Mouse (Mus musculus) MEL (cell line): ENCODE measurements at regions not wholly inside any gene's neighbourhood (a gene's known extent, or its start where the extent isn't known, plus 50 kb on each side); places are given as distances from the start of the nearest gene placed in this dataset.

Experiments
- DNase-seq: peaks from one replicate; pipeline ENCODE4 v3.0.0; 2011; ENCODE audit warnings: low read depth, low spot score
- H3K27ac ChIP-seq: 2 replicates; pipeline ENCODE4 v1.5.1; 2012; ENCODE audit warnings: low read depth, mild to moderate bottlenecking, control low read depth, low read length, moderate library complexity; ENCODE audit not compliant: control insufficient read depth
- H3K27me3 ChIP-seq, 2 experiments: fragments of 150-350 bp in 1 of 2; sonication (generic) in 1 of 2; 2 replicates each; pipeline ENCODE4 v1.6.1; 2012; ENCODE audit warnings: low read length in 2 of 2, mild to moderate bottlenecking in 2 of 2, improper control_type of control experiment in 1 of 2, moderate library complexity in 1 of 2; ENCODE audit not compliant: insufficient read depth in 2 of 2, control insufficient read depth in 1 of 2
- H3K36me3 ChIP-seq, 2 experiments: 2 replicates each; pipeline ENCODE4 v1.6.1; 2012 to 2014; ENCODE audit warnings: low read length in 2 of 2, improper control_type of control experiment in 1 of 2, inconsistent platforms in 1 of 2, mild to moderate bottlenecking in 1 of 2; ENCODE audit not compliant: insufficient read depth in 2 of 2, control insufficient read depth in 1 of 2
- H3K4me1 ChIP-seq, 2 experiments: fragments of 150-350 bp in 1 of 2; sonication (generic) in 1 of 2; 2 replicates each; pipeline ENCODE4 v1.6.1; 2012; ENCODE audit warnings: low read length in 2 of 2, improper control_type of control experiment in 1 of 2, mild to moderate bottlenecking in 1 of 2; ENCODE audit not compliant: insufficient read depth in 2 of 2, control insufficient read depth in 1 of 2
- H3K4me3 ChIP-seq, 2 experiments: fragments of 150-350 bp in 1 of 2; sonication (generic) in 1 of 2; 2 replicates each; pipeline ENCODE4 v1.5.1; 2012; ENCODE audit warnings: low read depth in 2 of 2, low read length in 2 of 2, mild to moderate bottlenecking in 2 of 2, moderate library complexity in 2 of 2, control low read depth in 1 of 2, improper control_type of control experiment in 1 of 2; ENCODE audit not compliant: control insufficient read depth in 1 of 2, insufficient read depth in 1 of 2
- H3K79me2 ChIP-seq: 2 replicates; pipeline ENCODE4 v1.6.1; 2012; ENCODE audit warnings: mild to moderate bottlenecking, low read length, moderate library complexity; ENCODE audit not compliant: control insufficient read depth, poor library complexity, insufficient read depth
- H3K9ac ChIP-seq: 2 replicates; pipeline ENCODE4 v1.6.1; 2012; ENCODE audit warnings: low read depth, mild to moderate bottlenecking, control low read depth, low read length, moderate library complexity; ENCODE audit not compliant: control insufficient read depth, poor library complexity, severe bottlenecking
- H3K9me3 ChIP-seq: fragments of 150-350 bp; sonication (generic); replicated peaks from 2 replicates; pipeline ENCODE4 v1.6.1; 2012; ENCODE audit warnings: mild to moderate bottlenecking, low read length, improper control_type of control experiment, moderate library complexity; ENCODE audit not compliant: insufficient read depth
- CTCF ChIP-seq, 3 experiments: IDR thresholded peaks in 2 of 3; conservative IDR thresholded peaks in 1 of 3; 2 replicates each; pipeline ENCODE4 v1.5.1; 2011 to 2012; ENCODE audit warnings: low read length in 3 of 3, low read depth in 2 of 3, mild to moderate bottlenecking in 2 of 3, improper control_type of control experiment in 1 of 3, inconsistent platforms in 1 of 3, mixed read lengths in 1 of 3, moderate library complexity in 1 of 3; ENCODE audit not compliant: control insufficient read depth in 1 of 3, insufficient read depth in 1 of 3, poor library complexity in 1 of 3, severe bottlenecking in 1 of 3
- E2F4 ChIP-seq: IDR thresholded peaks from 2 replicates; pipeline ENCODE4 v1.6.1; 2011; ENCODE audit warnings: low read depth, low read length, improper control_type of control experiment, borderline replicate concordance
- ELF1 ChIP-seq: IDR thresholded peaks from 2 replicates; pipeline ENCODE4 v1.6.1; 2014; ENCODE audit warnings: low read depth, mild to moderate bottlenecking, inconsistent platforms, low read length, improper control_type of control experiment, moderate library complexity
- MAX ChIP-seq: IDR thresholded peaks from 2 replicates; pipeline ENCODE4 v1.6.1; 2011; ENCODE audit warnings: low read length, improper control_type of control experiment
- MEF2A ChIP-seq: IDR thresholded peaks from 2 replicates; pipeline ENCODE4 v1.6.1; 2014; ENCODE audit warnings: low read depth, mild to moderate bottlenecking, inconsistent platforms, low read length, improper control_type of control experiment; ENCODE audit not compliant: poor library complexity, insufficient replicate concordance, severe bottlenecking; ENCODE audit errors: extremely low read depth
- MXI1 ChIP-seq: IDR thresholded peaks from 2 replicates; pipeline ENCODE4 v1.6.1; 2011; ENCODE audit warnings: mild to moderate bottlenecking, low read depth, low read length, improper control_type of control experiment
- RCOR1 ChIP-seq: IDR thresholded peaks from 2 replicates; pipeline ENCODE4 v1.6.1; 2012; ENCODE audit warnings: low read depth, mild to moderate bottlenecking, inconsistent platforms, low read length, improper control_type of control experiment
- UBTF ChIP-seq: IDR thresholded peaks from 2 replicates; pipeline ENCODE4 v1.6.1; 2012; ENCODE audit warnings: low read depth, mild to moderate bottlenecking, inconsistent platforms, low read length, improper control_type of control experiment, moderate library complexity, borderline replicate concordance; ENCODE audit not compliant: insufficient read depth
- USF1 ChIP-seq: IDR thresholded peaks from 2 replicates; pipeline ENCODE4 v1.6.1; 2014; ENCODE audit warnings: low read depth, mild to moderate bottlenecking, inconsistent platforms, low read length, improper control_type of control experiment, moderate library complexity
- USF2 ChIP-seq, 2 experiments: IDR thresholded peaks; 2 replicates each; pipeline ENCODE4 v1.6.1; 2011 to 2012; ENCODE audit warnings: improper control_type of control experiment in 2 of 2, low read length in 2 of 2, borderline replicate concordance in 1 of 2, inconsistent platforms in 1 of 2, low read depth in 1 of 2, mild to moderate bottlenecking in 1 of 2; ENCODE audit not compliant: insufficient read depth in 1 of 2
- ZNF384 ChIP-seq: IDR thresholded peaks from 2 replicates; pipeline ENCODE4 v1.6.1; 2012; ENCODE audit warnings: low read depth, mild to moderate bottlenecking, inconsistent platforms, low read length, improper control_type of control experiment

- Histone ChIP-seq H3K4me3 (no peak overlapping the region), H3K36me3 (no peaks in the 10 kb centered on the region), H3K9me3 (no peaks in the 10 kb centered on the region), H3K27ac (no peak overlapping the region), H3K9ac (no peak overlapping the region), H3K27me3 (no peaks in the 10 kb centered on the region), H3K79me2 (no peaks in the 10 kb centered on the region), H3K4me1 (no peaks in the 10 kb centered on the region)
- DNase-seq: no peak
- TF ChIP-seq MEF2A (no peak), ELF1 (no peak), RCOR1 (no peak), CTCF (IDR thresholded peaks at IDR 0.05 in 2 of 3, conservative IDR thresholded peaks at IDR 0.05 in 1 of 3; ENCODE audit: control insufficient read depth in 1 of 3, insufficient read depth in 1 of 3, low read depth in 2 of 3, low read length in 3 of 3, poor library complexity in 1 of 3, severe bottlenecking in 1 of 3) (no peak), USF1 (no peak), USF2 (IDR thresholded peaks at IDR 0.05; ENCODE audit: borderline replicate concordance in 1 of 2, insufficient read depth in 1 of 2, low read depth in 1 of 2, low read length in 2 of 2) (no peak)
These were observed 157.4 kb upstream of the Slc30a5 start for GRCm38 (mm10) chr13:100990646-100991045.

GRCm38 (mm10) chr13:100988671-100989531 lies 155.7 kb upstream of the Slc30a5 start:
- Histone ChIP-seq H3K4me1 (no peaks in the 10 kb centered on the region), H3K79me2 (no peaks in the 10 kb centered on the region), H3K27me3 (no peaks in the 10 kb centered on the region), H3K9ac (no peak overlapping the region), H3K4me3 (no peak overlapping the region), H3K9me3 (no peaks in the 10 kb centered on the region), H3K36me3 (no peaks in the 10 kb centered on the region), H3K27ac (no peak overlapping the region)
- no peak for DNase-seq
- no peak for TF ChIP-seq UBTF
- TF ChIP-seq RCOR1: no peak
- TF ChIP-seq ZNF384: 0 out of 2 replicates have a peak, but pooled peaks have one; percentile 10
- TF ChIP-seq MAX: no peak

DNA sequence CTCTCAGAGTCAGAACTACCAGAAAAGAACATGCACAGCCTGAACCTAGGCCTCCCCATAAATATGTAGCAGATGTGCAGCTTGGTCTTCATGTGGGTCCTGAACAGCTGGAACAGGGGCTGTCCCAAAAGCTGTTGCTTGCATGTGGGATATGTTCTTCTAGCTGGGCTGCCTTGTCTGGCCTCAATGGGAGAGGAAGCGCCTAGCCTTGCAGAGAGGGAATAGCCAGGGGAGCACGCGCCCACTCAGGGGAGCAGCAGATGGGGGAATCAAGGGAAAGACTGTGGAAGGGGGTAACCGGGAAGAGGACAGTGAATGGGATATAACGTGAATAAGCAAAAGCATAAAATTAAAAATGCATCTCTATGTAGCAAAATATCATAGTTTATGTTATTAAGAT lies 154.9 kb upstream of the Slc30a5 start:
- Histone ChIP-seq H3K9ac (no peak overlapping the region), H3K4me3 (no peak overlapping the region), H3K9me3 (no peaks in the 10 kb centered on the region), H3K27ac (no peak overlapping the region), H3K4me1 (no peaks in the 10 kb centered on the region), H3K79me2 (no peaks in the 10 kb centered on the region), H3K27me3 (no peaks in the 10 kb centered on the region), H3K36me3 (no peaks in the 10 kb centered on the region)
- no peak for DNase-seq
- no peak for TF ChIP-seq MXI1
- TF ChIP-seq E2F4: no peak
